Mouse (Mus musculus): ENCODE results near the gene Tspan32.

Gene Tspan32

GRCm38 (mm10) chr7:143033581-143033980, 28.7 kb downstream of the Tspan32 start:
- DNase-seq (ENCODE audit: low read depth) = no peak

GRCm38 (mm10) chr7:143034112-143034511, 29.3 kb downstream of the Tspan32 start:
- no peak for DNase-seq (ENCODE audit: low read depth)

DNA sequence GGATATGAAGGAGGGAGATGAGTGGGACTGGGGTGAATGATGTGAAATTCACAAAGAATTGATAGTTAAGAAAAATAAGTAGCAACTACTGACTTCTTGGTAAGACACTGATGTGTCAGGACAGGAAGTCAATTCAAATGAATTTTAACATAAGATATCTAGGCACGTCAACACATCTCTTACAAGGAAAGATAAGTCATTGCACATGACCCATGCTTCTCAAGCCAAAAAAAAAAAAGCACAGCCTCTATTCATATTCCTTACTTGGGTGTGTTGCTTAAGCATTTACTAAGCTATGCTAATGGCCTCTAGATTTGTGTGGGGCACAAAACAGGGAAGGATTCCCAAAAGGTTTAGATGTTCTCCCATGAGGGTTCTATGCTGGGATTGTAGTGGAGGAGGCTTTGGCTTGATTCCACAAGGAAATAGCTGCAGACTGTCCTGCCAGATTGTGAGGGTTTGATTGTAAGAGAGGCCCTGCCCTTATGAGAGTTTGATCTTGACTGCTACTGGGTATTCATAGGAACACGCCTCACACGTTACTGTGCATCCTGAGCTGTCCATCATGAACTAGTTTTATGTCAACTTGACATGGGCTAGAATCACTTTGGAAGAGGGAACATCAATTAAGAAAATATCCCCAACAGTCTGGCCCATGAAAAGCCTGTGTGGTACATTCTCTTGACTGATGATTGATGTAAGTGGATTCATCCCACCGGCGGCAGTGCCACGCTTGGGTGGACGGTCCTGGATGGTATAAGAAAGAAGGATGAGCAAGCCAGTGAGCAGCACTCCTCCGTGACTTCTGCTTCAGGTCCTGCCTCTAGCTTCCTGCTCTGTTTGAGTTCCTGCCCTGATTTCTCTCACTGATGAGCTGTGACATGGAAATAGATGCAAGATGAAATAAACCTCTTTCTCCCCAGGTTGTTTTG, 29.9 kb downstream of the Tspan32 start:
- no peak for DNase-seq (ENCODE audit: low read depth)

DNA sequence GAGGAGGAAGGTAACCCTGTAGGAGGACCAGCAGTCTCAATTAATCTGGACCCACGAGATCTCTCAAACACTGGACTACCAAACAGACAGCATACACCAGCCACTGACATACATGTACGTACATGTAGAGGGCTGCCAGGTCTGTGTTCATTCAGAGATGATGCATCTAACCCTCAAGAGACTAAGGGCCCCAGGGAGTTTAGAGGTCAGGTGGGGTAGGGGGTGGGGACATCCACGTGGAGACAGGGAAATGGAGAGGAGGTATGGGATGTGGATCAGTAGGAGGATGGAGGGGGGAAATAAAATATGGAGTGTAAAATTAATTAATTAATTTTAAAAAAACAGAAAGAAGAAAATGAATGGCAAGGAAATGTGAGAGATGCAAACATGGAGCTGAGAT, 31.9 kb downstream of the Tspan32 start:
- DNase-seq (ENCODE audit: low read depth) = no peak

- no peak for DNase-seq (ENCODE audit: low read depth)
Measured at GRCm38 (mm10) chr7:143037306-143037705, 32.5 kb downstream of the Tspan32 start.

DNA sequence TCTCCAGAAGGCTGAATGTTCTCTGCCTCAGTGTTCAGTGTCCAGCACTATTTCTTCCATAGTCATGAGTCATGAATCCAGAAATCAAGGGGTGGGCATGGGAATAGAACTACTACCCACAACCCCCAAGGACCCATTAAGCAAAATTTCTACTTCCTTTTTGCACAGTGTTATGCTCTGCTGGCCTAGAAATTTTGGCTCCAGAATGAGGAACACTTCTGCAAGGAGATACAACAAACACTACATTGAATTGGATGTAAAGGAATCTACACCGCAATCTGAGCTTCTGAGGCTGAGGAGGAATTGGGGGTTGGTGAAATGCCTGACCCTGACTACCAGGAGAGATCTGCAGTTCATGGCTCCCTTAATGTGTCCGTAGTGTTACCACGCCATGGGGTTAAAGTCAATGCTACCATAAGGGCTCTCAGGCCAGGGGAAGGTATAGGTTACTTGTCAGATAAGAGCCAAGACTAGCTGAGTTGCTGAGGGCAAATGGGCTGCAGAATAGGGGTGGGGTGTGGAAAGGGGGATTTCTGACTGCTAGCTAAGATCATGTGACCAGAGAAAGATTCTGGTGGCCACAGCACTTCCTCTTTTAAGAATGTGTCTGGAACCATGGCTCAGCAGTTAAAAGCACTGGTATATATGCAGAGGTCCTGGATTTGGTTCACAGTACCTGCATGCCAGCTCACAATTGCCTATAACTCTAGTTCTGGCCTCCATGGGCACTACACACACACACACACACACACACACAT, 33.5 kb downstream of the Tspan32 start:
- no peak for DNase-seq (ENCODE audit: low read depth)

DNA sequence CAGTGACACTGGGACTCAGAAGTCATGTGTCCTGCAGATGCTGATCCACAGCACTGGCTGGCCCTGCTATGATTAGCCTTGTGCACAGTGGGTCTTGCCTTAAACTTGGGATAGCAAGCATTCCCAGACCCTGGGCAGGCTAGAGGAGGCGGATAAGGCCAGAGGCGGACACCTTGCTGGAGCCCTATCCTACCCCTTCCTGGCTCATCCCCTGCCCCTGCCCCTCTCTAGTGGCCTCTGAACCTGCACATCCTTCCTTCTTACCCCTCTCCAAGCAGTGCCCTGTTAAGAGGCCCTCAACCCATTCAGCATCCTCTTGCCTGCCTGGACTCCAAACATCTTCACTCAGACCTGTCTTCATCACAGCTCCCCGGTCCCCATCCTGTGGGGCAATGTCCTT, 35.7 kb downstream of the Tspan32 start:
- DNase-seq (ENCODE audit: low read depth) = no peak

- DNase-seq (ENCODE audit: low read depth) = no peak
Measured at GRCm38 (mm10) chr7:143041138-143041822, 36.4 kb downstream of the Tspan32 start.

- DNase-seq (ENCODE audit: low read depth) = no peak
Measured at GRCm38 (mm10) chr7:143042089-143042488, 37.2 kb downstream of the Tspan32 start.

DNA sequence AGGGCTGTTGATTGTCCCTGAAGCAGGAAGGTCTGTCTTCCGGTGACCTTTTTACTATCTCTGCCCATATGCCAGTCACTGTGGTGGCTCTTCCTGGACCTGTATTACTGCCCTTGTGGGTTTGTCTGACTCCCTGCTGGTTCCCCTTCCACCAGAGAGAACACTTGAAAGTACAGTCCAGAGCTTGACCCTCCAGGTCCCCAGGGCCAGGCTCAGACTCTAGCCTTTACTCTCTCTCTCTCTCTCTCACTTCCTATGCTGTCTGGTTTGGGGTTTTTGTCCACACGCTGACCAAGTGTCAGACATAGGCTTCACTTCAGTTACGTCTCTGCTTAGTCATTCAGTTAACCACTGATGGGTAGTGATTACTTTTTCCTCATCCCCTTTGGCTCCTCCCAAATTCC, 38.1 kb downstream of the Tspan32 start:
- DNase-seq (ENCODE audit: low read depth) = peak; percentile 31

GRCm38 (mm10) chr7:143044049-143044825, 39.4 kb downstream of the Tspan32 start:
- no peak for DNase-seq (ENCODE audit: low read depth)

GRCm38 (mm10) chr7:143044826-143045206, 40.0 kb downstream of the Tspan32 start:
- peak; percentile 33 for DNase-seq (ENCODE audit: low read depth)

- no peak for DNase-seq (ENCODE audit: low read depth)
Measured at GRCm38 (mm10) chr7:143046358-143046757, 41.5 kb downstream of the Tspan32 start.

DNA sequence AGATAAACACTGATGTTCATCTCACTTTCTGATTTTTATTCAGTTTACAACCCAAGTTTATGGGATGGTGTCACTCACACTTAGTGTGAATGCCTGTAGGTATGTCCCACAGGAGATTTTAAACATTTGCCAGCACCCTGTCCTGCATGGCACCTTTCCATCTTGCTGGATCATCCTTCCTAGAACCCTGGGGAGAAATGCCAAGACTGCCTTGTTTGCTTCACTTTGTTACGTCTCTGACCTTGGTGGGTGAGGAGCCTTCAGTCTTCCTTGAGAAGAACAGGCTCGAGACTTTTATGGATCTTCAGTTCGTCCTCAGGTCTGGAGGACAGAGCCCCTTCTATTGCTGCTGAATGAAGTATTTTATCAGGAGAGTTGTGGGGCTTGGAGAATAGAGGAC, 44.5 kb downstream of the Tspan32 start:
- DNase-seq (ENCODE audit: low read depth) = no peak

DNA sequence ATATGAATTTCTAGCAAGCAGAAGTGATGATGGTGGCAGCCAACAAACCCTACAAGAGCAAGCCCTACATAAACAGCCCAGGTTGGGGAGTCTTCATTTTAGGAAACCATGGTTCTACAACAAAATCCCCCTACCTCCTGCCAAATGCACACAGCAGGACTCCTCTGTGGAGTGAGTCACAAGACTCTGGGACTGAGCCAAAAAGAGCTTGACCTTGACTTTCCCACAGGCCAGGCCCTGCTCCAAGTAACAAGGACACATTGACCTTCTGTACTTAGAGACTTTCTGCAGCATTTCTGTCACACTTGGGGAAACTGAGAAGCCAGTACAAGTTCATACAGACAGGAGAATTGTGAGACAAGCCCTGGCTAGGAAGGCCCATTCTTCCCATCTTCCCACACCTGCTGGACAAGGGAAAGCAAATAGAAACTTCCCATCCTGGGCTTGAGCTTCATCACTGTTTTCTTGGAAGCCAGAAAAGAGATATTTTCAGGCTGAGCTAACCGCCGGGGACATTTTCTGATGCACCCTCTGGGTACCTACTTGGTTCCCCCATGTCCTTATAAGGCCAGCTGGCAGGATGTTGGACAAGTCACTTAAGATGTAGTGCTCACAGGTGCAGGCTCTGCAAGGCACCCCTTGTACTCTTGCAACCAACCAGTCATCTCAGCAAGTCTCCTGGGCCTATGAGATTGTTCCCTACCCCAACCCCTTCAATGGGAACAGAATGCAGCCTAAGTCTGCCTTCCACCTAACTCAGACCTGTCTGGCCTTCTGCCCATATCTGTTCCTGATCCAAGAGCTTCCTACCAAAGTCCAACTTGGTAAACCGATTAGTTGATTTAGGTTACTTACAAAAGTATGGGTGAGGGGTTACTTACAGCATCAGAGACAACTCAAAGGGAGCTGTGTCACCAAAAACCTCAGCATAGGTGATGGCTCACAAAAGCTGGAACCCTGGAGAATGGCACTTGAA, 45.3 kb downstream of the Tspan32 start:
- no peak for DNase-seq (ENCODE audit: low read depth)

DNA sequence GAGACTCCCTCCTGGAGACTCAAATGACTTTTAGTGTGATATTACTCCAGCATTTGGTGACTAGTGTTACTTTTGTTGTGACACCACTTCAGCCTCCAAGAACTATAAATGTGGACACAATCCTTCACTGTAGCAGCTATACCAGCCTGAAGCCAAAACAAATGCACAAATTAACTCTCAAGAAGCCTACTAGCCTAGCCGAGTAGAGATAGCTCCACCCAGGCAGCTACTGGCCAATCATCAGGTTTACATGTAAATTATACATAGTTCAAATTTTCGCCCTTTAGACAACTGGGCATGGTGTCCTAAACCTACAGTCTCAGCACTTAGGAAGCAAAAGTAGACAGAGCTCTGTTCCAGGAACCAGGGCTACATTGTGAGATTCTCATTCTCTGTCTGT, 46.5 kb downstream of the Tspan32 start:
- no peak for DNase-seq (ENCODE audit: low read depth)

DNA sequence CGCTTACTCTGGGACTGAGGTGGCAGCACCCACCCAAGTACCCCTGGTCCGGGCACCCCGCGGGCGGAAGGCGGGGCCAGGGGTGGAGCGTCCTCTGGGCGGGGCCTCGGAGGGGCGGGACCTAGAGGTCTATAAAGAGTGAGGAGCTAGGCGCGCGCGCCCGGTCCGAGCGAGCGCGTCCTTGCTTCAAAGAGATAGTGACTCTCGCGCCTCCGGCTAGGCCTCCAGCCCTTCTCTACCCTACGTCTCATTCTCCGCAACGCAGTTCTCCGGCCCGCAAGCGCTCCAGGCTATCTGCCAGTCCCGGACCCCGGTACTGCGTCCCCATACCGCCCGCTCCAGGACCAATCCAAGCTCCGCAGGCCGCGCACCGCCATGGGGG, 47.8 kb downstream of the Tspan32 start, which contains the start of gene Cd81:
Gene Cd81, plus strand, starts transcription at position 114 of the 382 bp plus-strand sequence.
- peak; percentile 82 for DNase-seq (ENCODE audit: low read depth)

- peak; percentile 56 for DNase-seq (ENCODE audit: low read depth)
Measured at GRCm38 (mm10) chr7:143053008-143053899, 48.4 kb downstream of the Tspan32 start.

GRCm38 (mm10) chr7:143053961-143054611, 49.2 kb downstream of the Tspan32 start:
- no peak for DNase-seq (ENCODE audit: low read depth)
